Mouse (Mus musculus) CH12.LX (cell line): ENCODE data around the gene Smg7.

Experiments
- CTCF ChIP-seq, 2 experiments: IDR thresholded peaks in 1 of 2; conservative IDR thresholded peaks in 1 of 2; 2 replicates each; pipeline ENCODE4 v1.5.1; 2011 to 2012; ENCODE audit warnings: low read depth in 2 of 2, low read length in 2 of 2, improper control_type of control experiment in 1 of 2, inconsistent platforms in 1 of 2, mild to moderate bottlenecking in 1 of 2, moderate library complexity in 1 of 2
- E2F4 ChIP-seq: IDR thresholded peaks from 2 replicates; pipeline ENCODE4 v1.6.1; 2011; ENCODE audit warnings: low read depth, low read length, improper control_type of control experiment; ENCODE audit not compliant: insufficient replicate concordance
- ELF1 ChIP-seq: IDR thresholded peaks from 2 replicates; pipeline ENCODE4 v1.6.1; 2014; ENCODE audit warnings: low read depth, mild to moderate bottlenecking, inconsistent platforms, low read length, improper control_type of control experiment
- EP300 ChIP-seq: IDR thresholded peaks from 2 replicates; pipeline ENCODE4 v1.6.1; 2011; ENCODE audit warnings: low read length, improper control_type of control experiment
- HCFC1 ChIP-seq: IDR thresholded peaks from 2 replicates; pipeline ENCODE4 v1.6.1; 2012; ENCODE audit warnings: low read depth, mild to moderate bottlenecking, inconsistent platforms, low read length, improper control_type of control experiment
- IRF4 ChIP-seq: IDR thresholded peaks from 2 replicates; pipeline ENCODE4 v1.6.1; 2014; ENCODE audit warnings: low read depth, mild to moderate bottlenecking, inconsistent platforms, low read length, improper control_type of control experiment
- MAFK ChIP-seq: IDR thresholded peaks from 2 replicates; pipeline ENCODE4 v1.6.1; 2011; ENCODE audit warnings: low read length, improper control_type of control experiment; ENCODE audit not compliant: insufficient replicate concordance
- MEF2A ChIP-seq: IDR thresholded peaks from 2 replicates; pipeline ENCODE4 v1.6.1; 2014; ENCODE audit warnings: low read depth, mild to moderate bottlenecking, inconsistent platforms, low read length, improper control_type of control experiment, borderline replicate concordance
- POLR2A ChIP-seq: IDR thresholded peaks from 2 replicates; pipeline ENCODE4 v1.6.1; 2011; ENCODE audit warnings: low read depth, mild to moderate bottlenecking, improper control_type of control experiment, low read length
- RAD21 ChIP-seq: IDR thresholded peaks from 2 replicates; pipeline ENCODE4 v1.6.1; 2011; ENCODE audit warnings: low read depth, mild to moderate bottlenecking, low read length, improper control_type of control experiment, moderate library complexity
- TCF12 ChIP-seq: IDR thresholded peaks from 2 replicates; pipeline ENCODE4 v1.6.1; 2014; ENCODE audit warnings: low read depth, mild to moderate bottlenecking, inconsistent platforms, low read length, improper control_type of control experiment
- ZC3H11A ChIP-seq: IDR thresholded peaks from 2 replicates; pipeline ENCODE4 v1.6.1; 2012; ENCODE audit warnings: low read depth, mild to moderate bottlenecking, inconsistent platforms, low read length, improper control_type of control experiment
- ZMIZ1 ChIP-seq: IDR thresholded peaks from 2 replicates; pipeline ENCODE4 v1.6.1; 2012; ENCODE audit warnings: low read depth, mild to moderate bottlenecking, inconsistent platforms, low read length, improper control_type of control experiment

DNA sequence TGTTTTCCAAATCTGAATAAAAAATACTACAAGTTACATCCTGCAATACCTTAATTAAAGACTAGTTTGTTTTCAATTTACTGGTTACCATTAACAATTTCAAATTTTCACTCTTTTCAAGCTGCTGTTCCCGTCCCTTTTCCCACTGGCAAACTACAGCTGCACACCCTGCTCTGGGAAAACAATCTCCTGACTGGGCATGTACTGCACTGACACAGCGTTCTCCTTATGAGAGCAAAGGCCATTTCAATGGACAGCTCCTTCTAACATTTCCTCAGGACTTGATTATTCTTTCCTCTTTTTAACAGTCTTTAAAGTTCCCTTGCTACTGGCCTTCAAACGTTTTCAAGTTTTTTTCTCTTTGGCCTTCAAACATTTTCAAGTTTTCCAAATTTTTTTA is 31.4 kb downstream of the Smg7 start:
- TF ChIP-seq CTCF (conservative IDR thresholded peaks at IDR 0.05 in 1 of 2, IDR thresholded peaks at IDR 0.05 in 1 of 2; ENCODE audit: low read depth in 2 of 2, low read length in 2 of 2) (no peak), HCFC1 (no peak), TCF12 (no peak), ELF1 (no peak), RAD21 (no peak), MAFK (no peak), POLR2A (no peak), ZC3H11A (no peak), EP300 (no peak), E2F4 (no peak), IRF4 (no peak), MEF2A (no peak), ZMIZ1 (no peak)
